ENCODE assay signal across 25 mouse cellular contexts in genomic region chr17:27931826-27932225, GRCm38 (mm10). TPM values are rescaled to one million over a fixed set of nuclear protein-coding genes. Genes with fewer than 3 reads are reported as not detected.
DNase-seq lines count a peak whose midpoint lies in the region; ATAC-seq and TF ChIP-seq lines count a peak whose summit lies in the region.
"Had no signal": no experiment of that assay in that cellular context is flagged by ENCODE, and none has a peak within 500 bp of the region (broad histone marks: within the 10 kb centered on the region; RNA-seq: fewer than 3 reads in every experiment).

No protein-coding gene starts in this region.

- no peak overlapping the region for H3K4me3 ChIP-seq in kidney, postnatal 0 days (replicated peaks; ENCODE audit: low read depth, low read length)
- no peak overlapping the region for H3K4me3 ChIP-seq in lung, postnatal 0 days (ENCODE audit: low read depth, low read length)
- H3K4me3 ChIP-seq in lung, adult 2 months (replicated peaks; ENCODE audit: extremely low read depth, low read depth, low read length): no peak overlapping the region
- H3K4me3 ChIP-seq: embryonic facial prominence, embryonic 10.5 days; embryonic facial prominence, embryonic 12.5 days; forebrain, embryonic 13.5 days; forebrain, embryonic 15.5 days had no signal

- H3K36me3 ChIP-seq in kidney, postnatal 0 days (ENCODE audit: insufficient read depth, low read length): no peaks in the 10 kb centered on the region
- no peaks in the 10 kb centered on the region for H3K36me3 ChIP-seq in lung, postnatal 0 days (ENCODE audit: insufficient read depth, low read length)
- H3K36me3 ChIP-seq: embryonic facial prominence, embryonic 12.5 days; forebrain, embryonic 15.5 days had no signal

- peak; percentile 40 for DNase-seq in kidney, postnatal 0 days (ENCODE audit: low spot score)
- no peak for DNase-seq in kidney, postnatal 4 days
- DNase-seq in lung, postnatal 0 days (ENCODE audit: low spot score): peak; percentile 77
- no peak for DNase-seq in lung, adult 2 months
- DNase-seq in NIH3T3 (ENCODE audit: low read depth): peak; percentile 58
- DNase-seq in ovary, postnatal 14 days (ENCODE audit: low spot score): no peak
- no peak for DNase-seq in urinary bladder, postnatal 36 days (ENCODE audit: low spot score in 2 of 2)
- DNase-seq: adrenal gland, adult 2 months; adrenal gland, postnatal 14 days; adrenal gland, postnatal 36 days; B cell, adult 2 months; cerebellum, adult 11-12 months; cerebellum, adult 2 months; cerebellum, adult 9-10 months; cerebellum, postnatal 10 days; cerebellum, postnatal 25 days; forebrain, postnatal 0 days had no signal

- WGBS in kidney, postnatal 0 days: 69% methylated on average over 4 of the region's 4 CpGs
- 54% methylated on average over 4 of the region's 4 CpGs for WGBS in lung, postnatal 0 days
- WGBS in lung, adult 2 months: 57% methylated on average over 4 of the region's 4 CpGs

- TF ChIP-seq POLR2A in lung, adult 2 months (IDR thresholded peaks at IDR 0.05; ENCODE audit: borderline replicate concordance, extremely low read depth, low read depth, low read length): no peak

- H3K9me3 ChIP-seq in kidney, postnatal 0 days (replicated peaks; ENCODE audit: low read length): no peaks in the 10 kb centered on the region
- no peaks in the 10 kb centered on the region for H3K9me3 ChIP-seq in lung, postnatal 0 days (ENCODE audit: low read length)
- H3K9me3 ChIP-seq: embryonic facial prominence, embryonic 10.5 days; embryonic facial prominence, embryonic 12.5 days; forebrain, embryonic 13.5 days; forebrain, embryonic 15.5 days; G1E had no signal

- TF ChIP-seq EP300 in lung, postnatal 0 days (IDR thresholded peaks at IDR 0.05): peak; percentile 21; the same call in 1 of the 2 replicates

- no peak for ATAC-seq in kidney, postnatal 0 days (replicated peaks; ENCODE audit: low FRiP score, low read depth)
- peak; percentile 26; the same call in 1 of the 2 replicates for ATAC-seq in lung, postnatal 0 days
- peak; percentile 29; the same call in 1 of the 2 replicates for ATAC-seq in granulocyte monocyte progenitor cell, adult 5-6 weeks (replicated peaks; ENCODE audit: poor library complexity, severe bottlenecking)
- ATAC-seq: CD4-positive, CD25-positive, alpha-beta regulatory T cell, adult 4 months; forebrain, embryonic 13.5 days; forebrain, embryonic 15.5 days; forebrain, postnatal 0 days had no signal

- peaks cover 4% of the 10 kb centered on the region; the same call in 1 of the 2 replicates for H3K4me1 ChIP-seq in kidney, postnatal 0 days (replicated peaks; ENCODE audit: insufficient read depth, low read length)
- H3K4me1 ChIP-seq in lung, postnatal 0 days (ENCODE audit: insufficient read depth, low read depth, low read length): peaks cover 16% of the 10 kb centered on the region; the same call in 1 of the 2 replicates
- peaks cover 17% of the 10 kb centered on the region for H3K4me1 ChIP-seq in lung, adult 2 months (ENCODE audit: control insufficient read depth, insufficient read depth, low read length)
- H3K4me1 ChIP-seq: embryonic facial prominence, embryonic 12.5 days; forebrain, embryonic 15.5 days had no signal

- no peak overlapping the region for H3K9ac ChIP-seq in kidney, postnatal 0 days (ENCODE audit: low read depth, low read length)
- H3K9ac ChIP-seq in lung, postnatal 0 days (replicated peaks; ENCODE audit: low read depth): no peak overlapping the region
- H3K9ac ChIP-seq: embryonic facial prominence, embryonic 12.5 days; forebrain, embryonic 13.5 days; forebrain, embryonic 15.5 days; forebrain, postnatal 0 days had no signal

- H3K4me2 ChIP-seq in kidney, postnatal 0 days (ENCODE audit: low read length): no peak overlapping the region
- H3K4me2 ChIP-seq in lung, postnatal 0 days (replicated peaks; ENCODE audit: low read depth, low read length): no peak overlapping the region
- H3K4me2 ChIP-seq: embryonic facial prominence, embryonic 12.5 days; forebrain, embryonic 13.5 days; forebrain, embryonic 15.5 days had no signal

- no peak for TF ChIP-seq CTCF in kidney, postnatal 0 days (IDR thresholded peaks at IDR 0.05; ENCODE audit: low read depth)
- no peak for TF ChIP-seq CTCF in lung, postnatal 0 days (IDR thresholded peaks at IDR 0.05)
- TF ChIP-seq CTCF in lung, adult 2 months (IDR thresholded peaks at IDR 0.05; ENCODE audit: insufficient read depth, low read length): no peak

- H3K27me3 ChIP-seq in kidney, postnatal 0 days (ENCODE audit: insufficient read depth, low read length): no peaks in the 10 kb centered on the region
- no peaks in the 10 kb centered on the region for H3K27me3 ChIP-seq in lung, postnatal 0 days (replicated peaks; ENCODE audit: insufficient read depth, low read length)
- H3K27me3 ChIP-seq: CH12.LX; embryonic facial prominence, embryonic 12.5 days; forebrain, embryonic 13.5 days; forebrain, embryonic 15.5 days had no signal

- no peak overlapping the region for H3K27ac ChIP-seq in kidney, postnatal 0 days
- no peak overlapping the region; the same call in 1 of the 2 replicates for H3K27ac ChIP-seq in lung, postnatal 0 days (ENCODE audit: low read length)
- H3K27ac ChIP-seq: embryonic facial prominence, embryonic 10.5 days; embryonic facial prominence, embryonic 12.5 days; forebrain, embryonic 13.5 days; forebrain, embryonic 15.5 days had no signal

RNA-seq across cellular contexts. Expression of gene Taf11, which starts 22.2 kb away (rescaled TPM):
- 55.5 and 58.1 TPM in 2 replicates for polyA plus RNA-seq in kidney, postnatal 0 days (2015; fragmentation: Nextera tagmentation; extraction: Ambion mirVana)
- 40.1 and 42.1 TPM in 2 replicates for polyA plus RNA-seq in lung, postnatal 0 days (2015; fragmentation: Nextera tagmentation; extraction: Ambion mirVana)
- 8.3 and 11.5 TPM in 2 replicates for polyA plus RNA-seq in lung, adult 2 months (2012; rRNA removed)
- total RNA-seq in granulocyte monocyte progenitor cell, adult 5-6 weeks (2014; fragmentation: Nextera tagmentation): 39.9 and 46.9 TPM in 2 replicates
- 35.7 and 44.0 TPM in 2 replicates for total RNA-seq in granulocyte monocyte progenitor cell, adult 5-6 weeks (2017)

RNA-seq across cellular contexts. Expression of gene Anks1, which starts 22.7 kb away (rescaled TPM):
- polyA plus RNA-seq in kidney, postnatal 0 days (2015; fragmentation: Nextera tagmentation; extraction: Ambion mirVana): 10.5 and 11.3 TPM in 2 replicates
- 25.4 and 25.5 TPM in 2 replicates for polyA plus RNA-seq in lung, postnatal 0 days (2015; fragmentation: Nextera tagmentation; extraction: Ambion mirVana)
- 89.4 and 97.9 TPM in 2 replicates for polyA plus RNA-seq in lung, adult 2 months (2012; rRNA removed)
- 49.0 and 66.4 TPM in 2 replicates for total RNA-seq in granulocyte monocyte progenitor cell, adult 5-6 weeks (2014; fragmentation: Nextera tagmentation)
- total RNA-seq in granulocyte monocyte progenitor cell, adult 5-6 weeks (2017): 31.9 and 34.9 TPM in 2 replicates

Comparison
In these comparisons a context has a peak if more than half of its experiments do, and no peak if none do; other contexts are left out.
1. DNase-seq: peak in kidney, postnatal 0 days (single experiment), lung, postnatal 0 days (single experiment) and NIH3T3 (single experiment); none in kidney, postnatal 4 days (0 of 2), lung, adult 2 months (single experiment), ovary, postnatal 14 days (single experiment) and urinary bladder, postnatal 36 days (0 of 2).